Mouse (Mus musculus) CD4-positive, CD25-positive, alpha-beta regulatory T cell, adult 4 months (primary cell): Measurements from ENCODE around the gene Il1r1. TPM values are rescaled to one million over a fixed set of nuclear protein-coding genes. Genes with fewer than 3 reads are reported as not detected.

Experiments
- ATAC-seq: one replicate; pipeline ENCODE4 v1.8.0; 2017
- polyA plus RNA-seq, 2 experiments: library from polyadenylated mRNA; unstranded; fragments of 100-300 nt; shearing (Covaris generic); gene quantifications; one replicate each; pipeline ENCODE4 v1.2.1; 2017

The Il1r1 gene
- not detected for polyA plus RNA-seq

GRCm38 (mm10) chr1:40224539-40225284, at the start of gene Il1r1:
Gene Il1r1 (plus strand): TSS chr1:40225080.
- ATAC-seq: no peak

GRCm38 (mm10) chr1:40175123-40175522, 49.8 kb upstream of the Il1r1 start:
- no peak for ATAC-seq

GRCm38 (mm10) chr1:40175797-40176196, 49.1 kb upstream of the Il1r1 start:
- ATAC-seq: no peak

- ATAC-seq: no peak
These were observed 45.8 kb upstream of the Il1r1 start for GRCm38 (mm10) chr1:40179031-40179430.

GRCm38 (mm10) chr1:40179493-40179892, 45.4 kb upstream of the Il1r1 start:
- ATAC-seq: no peak

GRCm38 (mm10) chr1:40180861-40181260, 44.0 kb upstream of the Il1r1 start:
- ATAC-seq: no peak

- no peak for ATAC-seq
These were observed 43.2 kb upstream of the Il1r1 start for GRCm38 (mm10) chr1:40181716-40182115.

- no peak for ATAC-seq
These were observed 41.5 kb upstream of the Il1r1 start for GRCm38 (mm10) chr1:40183410-40183809.

- no peak for ATAC-seq
These were observed 36.9 kb upstream of the Il1r1 start for GRCm38 (mm10) chr1:40187961-40188360.

- no peak for ATAC-seq
These were observed 34.9 kb upstream of the Il1r1 start for GRCm38 (mm10) chr1:40190025-40190424.

GRCm38 (mm10) chr1:40190837-40191236, 34.0 kb upstream of the Il1r1 start:
- ATAC-seq: no peak

- ATAC-seq: no peak
These were observed 30.6 kb upstream of the Il1r1 start for GRCm38 (mm10) chr1:40194279-40194678.

GRCm38 (mm10) chr1:40213337-40214159, 11.3 kb upstream of the Il1r1 start:
- no peak for ATAC-seq

- ATAC-seq: no peak
These were observed 7.4 kb upstream of the Il1r1 start for GRCm38 (mm10) chr1:40217521-40217920.

- no peak for ATAC-seq
These were observed 6.3 kb upstream of the Il1r1 start for GRCm38 (mm10) chr1:40218603-40219002.

GRCm38 (mm10) chr1:40220549-40220948, 4.3 kb upstream of the Il1r1 start:
- ATAC-seq: no peak

GRCm38 (mm10) chr1:40221864-40222263, 3.0 kb upstream of the Il1r1 start:
- ATAC-seq: no peak

- no peak for ATAC-seq
These were observed 2.2 kb upstream of the Il1r1 start for GRCm38 (mm10) chr1:40222680-40223079.

GRCm38 (mm10) chr1:40223591-40223990, 1.3 kb upstream of the Il1r1 start:
- ATAC-seq: no peak

GRCm38 (mm10) chr1:40225580-40225979, 700 bp downstream of the Il1r1 start:
- ATAC-seq: no peak

GRCm38 (mm10) chr1:40229033-40229432, 4.2 kb downstream of the Il1r1 start:
- no peak for ATAC-seq

- no peak for ATAC-seq
These were observed 4.9 kb downstream of the Il1r1 start for GRCm38 (mm10) chr1:40229771-40230280.

- ATAC-seq: no peak
These were observed 5.5 kb downstream of the Il1r1 start for GRCm38 (mm10) chr1:40230336-40230735.

GRCm38 (mm10) chr1:40231116-40231515, 6.2 kb downstream of the Il1r1 start:
- ATAC-seq: no peak
